Mouse (Mus musculus) midbrain, embryonic 11.5 days (tissue): ENCODE measurements at regions not wholly inside any gene's neighbourhood (a gene's known extent, or its start where the extent isn't known, plus 50 kb on each side); places are given as distances from the start of the nearest gene placed in this dataset.

Source experiments
- ATAC-seq: fragments of 200-750 bp; cut with Nextera tagmentation; 2 replicates; pipeline ENCODE4 v1.8.0; 2017; ENCODE audit warnings: moderate TSS enrichment, moderate library complexity; ENCODE audit not compliant: low FRiP score
- DNase-seq: peaks from one replicate; pipeline ENCODE4 v3.0.0; 2015; ENCODE audit warnings: low spot score; ENCODE audit errors: missing footprints
- H3K27ac ChIP-seq: fragments of 300-500 bp; sonication (generic); 2 replicates; pipeline ENCODE4 v1.5.1; 2014; ENCODE audit warnings: low read depth, low read length
- H3K27me3 ChIP-seq: fragments of 300-500 bp; sonication (generic); 2 replicates; pipeline ENCODE4 v1.6.1; 2014; ENCODE audit warnings: mild to moderate bottlenecking, low read length, moderate library complexity, mixed read lengths; ENCODE audit not compliant: control insufficient read depth, insufficient read depth
- H3K36me3 ChIP-seq: fragments of 300-500 bp; sonication (generic); 2 replicates; pipeline ENCODE4 v1.6.1; 2014; ENCODE audit warnings: mild to moderate bottlenecking, low read length, moderate library complexity, mixed read lengths; ENCODE audit not compliant: control insufficient read depth, insufficient read depth
- H3K4me1 ChIP-seq: fragments of 300-500 bp; sonication (generic); 2 replicates; pipeline ENCODE4 v1.6.1; 2014; ENCODE audit warnings: low read length; ENCODE audit not compliant: control insufficient read depth, insufficient read depth
- H3K4me2 ChIP-seq: fragments of 300-500 bp; sonication (generic); 2 replicates; pipeline ENCODE4 v1.6.1; 2014; ENCODE audit warnings: mild to moderate bottlenecking, moderate library complexity
- H3K4me3 ChIP-seq: fragments of 300-500 bp; sonication (generic); 2 replicates; pipeline ENCODE4 v1.5.1; 2014; ENCODE audit warnings: low read depth, low read length
- H3K9ac ChIP-seq: fragments of 300-500 bp; sonication (generic); 2 replicates; pipeline ENCODE4 v1.6.1; 2014; ENCODE audit warnings: low read length
- H3K9me3 ChIP-seq: fragments of 300-500 bp; sonication (generic); 2 replicates; pipeline ENCODE4 v1.6.1; 2016; ENCODE audit warnings: low read length; ENCODE audit not compliant: control insufficient read depth
- WGBS: fragments of 180-500 bp; shearing (Covaris S2); extraction: QIAGEN DNeasy Blood & Tissue Kit; methylation state at CpG from one replicate; pipeline ENCODE4 v1.1.7; 2014; 5-methylcytosine and 5-hydroxymethylcytosine counted together

GRCm38 (mm10) chr6:67169873-67170673 is 67.9 kb upstream of the Serbp1 start:
- H3K4me2 ChIP-seq, result no peak overlapping the region
- no peak overlapping the region for H3K27ac ChIP-seq
- no peak overlapping the region for H3K4me3 ChIP-seq
- peak; percentile 56 for ATAC-seq
- H3K9ac ChIP-seq, result no peak overlapping the region
- peak; percentile 88 for DNase-seq
- H3K27me3 ChIP-seq, result no peaks in the 10 kb centered on the region
- no peaks in the 10 kb centered on the region for H3K9me3 ChIP-seq
- WGBS, result 49% methylated on average over 13 of the region's 13 CpGs
- no peaks in the 10 kb centered on the region for H3K4me1 ChIP-seq
- H3K36me3 ChIP-seq, result no peaks in the 10 kb centered on the region

- Histone ChIP-seq H3K4me1 (no peaks in the 10 kb centered on the region), H3K4me3 (peak overlapping the region; percentile 33), H3K27ac (peak overlapping the region; percentile 11; the same call in 1 of the 2 replicates), H3K27me3 (no peaks in the 10 kb centered on the region), H3K4me2 (peak overlapping the region; percentile 47), H3K9ac (peak overlapping the region; percentile 47), H3K9me3 (no peaks in the 10 kb centered on the region), H3K36me3 (no peaks in the 10 kb centered on the region)
- DNase-seq (no peak), ATAC-seq (peak; percentile 34)
- WGBS, result 31% methylated on average over 2 of the region's 2 CpGs
These were observed 69.2 kb upstream of the Serbp1 start for GRCm38 (mm10) chr6:67168803-67169202.

- Histone ChIP-seq H3K36me3 (no peaks in the 10 kb centered on the region), H3K9me3 (no peaks in the 10 kb centered on the region), H3K4me2 (peak overlapping the region; percentile 47), H3K27me3 (no peaks in the 10 kb centered on the region), H3K27ac (peak overlapping the region; percentile 11; the same call in 1 of the 2 replicates), H3K4me3 (peak overlapping the region; percentile 33), H3K4me1 (no peaks in the 10 kb centered on the region), H3K9ac (peak overlapping the region; percentile 47)
- WGBS, result 13% methylated on average over 11 of the region's 11 CpGs
- ATAC-seq, result peak; percentile 87
- DNase-seq, result peak; percentile 92
These were observed 69.8 kb upstream of the Serbp1 start for GRCm38 (mm10) chr6:67168031-67168777.

- H3K9ac ChIP-seq, result no peak overlapping the region
- ATAC-seq, result no peak
- DNase-seq, result no peak
These were observed 72.9 kb upstream of the Serbp1 start for GRCm38 (mm10) chr6:67165091-67165490.

GRCm38 (mm10) chr6:67163947-67164346 is 74.0 kb upstream of the Serbp1 start:
- ATAC-seq, result no peak
- H3K27me3 ChIP-seq, result no peaks in the 10 kb centered on the region
- H3K9ac ChIP-seq, result no peak overlapping the region
- H3K27ac ChIP-seq, result no peak overlapping the region
- no peak for DNase-seq
- H3K9me3 ChIP-seq, result no peaks in the 10 kb centered on the region
- H3K36me3 ChIP-seq, result no peaks in the 10 kb centered on the region
- H3K4me3 ChIP-seq, result no peak overlapping the region
- no peak overlapping the region for H3K4me2 ChIP-seq
- no peaks in the 10 kb centered on the region for H3K4me1 ChIP-seq
- 87% methylated on average over 2 of the region's 2 CpGs for WGBS

More at GRCm38 (mm10) chr6:67165091-67165490, 72.9 kb upstream of the Serbp1 start:
- Histone ChIP-seq H3K4me2 (no peak overlapping the region), H3K9me3 (no peaks in the 10 kb centered on the region), H3K27ac (no peak overlapping the region), H3K36me3 (no peaks in the 10 kb centered on the region), H3K4me1 (no peaks in the 10 kb centered on the region), H3K27me3 (no peaks in the 10 kb centered on the region), H3K4me3 (no peak overlapping the region)
- WGBS, result 97% methylated on average over 6 of the region's 6 CpGs

- DNase-seq (no peak), ATAC-seq (no peak)
- H3K4me3 ChIP-seq, result no peak overlapping the region
- H3K4me1 ChIP-seq, result no peaks in the 10 kb centered on the region
- H3K4me2 ChIP-seq, result no peak overlapping the region
- no peaks in the 10 kb centered on the region for H3K36me3 ChIP-seq
- H3K27ac ChIP-seq, result no peak overlapping the region
- 87% methylated on average over 3 of the region's 3 CpGs for WGBS
- H3K27me3 ChIP-seq, result no peaks in the 10 kb centered on the region
- H3K9ac ChIP-seq, result no peak overlapping the region
- H3K9me3 ChIP-seq, result no peaks in the 10 kb centered on the region
These were observed 75.2 kb upstream of the Serbp1 start for GRCm38 (mm10) chr6:67162814-67163213.

- no peaks in the 10 kb centered on the region for H3K27me3 ChIP-seq
- no peaks in the 10 kb centered on the region for H3K4me1 ChIP-seq
- no peak overlapping the region for H3K4me3 ChIP-seq
- H3K27ac ChIP-seq, result no peak overlapping the region
- no peaks in the 10 kb centered on the region for H3K36me3 ChIP-seq
- no peak for DNase-seq
- H3K9ac ChIP-seq, result no peak overlapping the region
- WGBS, result 83% methylated on average over 7 of the region's 7 CpGs
- H3K9me3 ChIP-seq, result no peaks in the 10 kb centered on the region
- H3K4me2 ChIP-seq, result no peak overlapping the region
- ATAC-seq, result no peak
These were observed 76.4 kb upstream of the Serbp1 start for GRCm38 (mm10) chr6:67161610-67162009.

- 71% methylated on average over 3 of the region's 3 CpGs for WGBS
- Histone ChIP-seq H3K27me3 (no peaks in the 10 kb centered on the region), H3K9me3 (no peaks in the 10 kb centered on the region), H3K9ac (no peak overlapping the region), H3K4me1 (no peaks in the 10 kb centered on the region), H3K27ac (no peak overlapping the region), H3K4me3 (no peak overlapping the region), H3K36me3 (no peaks in the 10 kb centered on the region), H3K4me2 (no peak overlapping the region)
- ATAC-seq (no peak), DNase-seq (no peak)
These were observed 77.4 kb upstream of the Serbp1 start for GRCm38 (mm10) chr6:67160564-67160963.
